Mouse (Mus musculus): Measurements from ENCODE around the gene Atp2c1. TPM values are rescaled to one million over a fixed set of nuclear protein-coding genes. Genes with fewer than 3 reads are reported as not detected.

The Atp2c1 gene
- polyA plus RNA-seq (2015; fragmentation: Illumina TruSeq; extraction: RNeasy Lipid Tissue Mini Kit (QIAGEN cat#74804); ENCODE audit: low read depth, low replicate concordance) = 137 TPM

GRCm38 (mm10) chr9:105527219-105527618, at the start of gene Atp2c1:
Gene Atp2c1 (minus strand): TSS chr9:105527319.

GRCm38 (mm10) chr9:105395218-105395627, 131.9 kb downstream of the Atp2c1 start, which contains the start of the genes Aste1 and Nek11:
Gene Aste1 (plus strand): TSS chr9:105395392.
Gene Nek11 (minus strand): TSS chr9:105395524.

Other genes starting within 250 kb of the Atp2c1 start
- 8.9 TPM for gene Aste1, start 131.9 kb downstream of the Atp2c1 start, polyA plus RNA-seq (2015; fragmentation: Illumina TruSeq; extraction: RNeasy Lipid Tissue Mini Kit (QIAGEN cat#74804); ENCODE audit: low read depth, low replicate concordance)
- 2.0 TPM for gene Nek11, start 131.8 kb downstream of the Atp2c1 start, polyA plus RNA-seq (2015; fragmentation: Illumina TruSeq; extraction: RNeasy Lipid Tissue Mini Kit (QIAGEN cat#74804); ENCODE audit: low read depth, low replicate concordance)
- gene Pik3r4, start 115.7 kb upstream of the Atp2c1 start, polyA plus RNA-seq (2015; fragmentation: Illumina TruSeq; extraction: RNeasy Lipid Tissue Mini Kit (QIAGEN cat#74804); ENCODE audit: low read depth, low replicate concordance) = 27.6 TPM

All from brain, adult 10 weeks (tissue).